Mouse (Mus musculus): Measurements from ENCODE around the gene Mxi1.

Gene Mxi1

GRCm38 (mm10) chr19:53371666-53372065, 61.3 kb downstream of the Mxi1 start, which contains the start of gene Gm10197:
Gm10197 (minus strand) TSS chr19:53371766.
- TF ChIP-seq CTCF (conservative IDR thresholded peaks at IDR 0.05; ENCODE audit: low read length), result no peak
- TF ChIP-seq NANOG (IDR thresholded peaks at IDR 0.05; ENCODE audit: borderline replicate concordance, low read length), result no peak
- Histone ChIP-seq H3K4me1 (replicated peaks; ENCODE audit: low read depth, low read length) (peaks cover 50% of the 10 kb centered on the region), H3K9me3 (ENCODE audit: low read length) (no peaks in the 10 kb centered on the region), H3K4me3 (replicated peaks; ENCODE audit: low read length) (no peak within 1 kb of the TSS), H3K36me3 (ENCODE audit: insufficient read depth, low read length) (peaks cover 54% of the 10 kb centered on the region), H3K27me3 (ENCODE audit: insufficient read depth, low read length) (no peaks in the 10 kb centered on the region)

GRCm38 (mm10) chr19:53373570-53373969, 63.3 kb downstream of the Mxi1 start:
- TF ChIP-seq POU5F1 (IDR thresholded peaks at IDR 0.05; ENCODE audit: borderline replicate concordance, low read length) (no peak), CTCF (conservative IDR thresholded peaks at IDR 0.05; ENCODE audit: low read length) (no peak)
- H3K9me3 ChIP-seq (ENCODE audit: low read length), result no peaks in the 10 kb centered on the region
- no peak overlapping the region for H3K4me3 ChIP-seq (replicated peaks; ENCODE audit: low read length)
- no peaks in the 10 kb centered on the region for H3K27me3 ChIP-seq (ENCODE audit: insufficient read depth, low read length)
- H3K36me3 ChIP-seq (ENCODE audit: insufficient read depth, low read length), result peaks cover 71% of the 10 kb centered on the region
- H3K4me1 ChIP-seq (replicated peaks; ENCODE audit: low read depth, low read length), result peaks cover 51% of the 10 kb centered on the region

GRCm38 (mm10) chr19:53375299-53375698, 65.0 kb downstream of the Mxi1 start:
- no peaks in the 10 kb centered on the region for H3K27me3 ChIP-seq (ENCODE audit: insufficient read depth, low read length)
- no peaks in the 10 kb centered on the region for H3K9me3 ChIP-seq (ENCODE audit: low read length)

GRCm38 (mm10) chr19:53375816-53376215, 65.5 kb downstream of the Mxi1 start:
- peaks cover 34% of the 10 kb centered on the region for H3K4me1 ChIP-seq (replicated peaks; ENCODE audit: low read depth, low read length)
- TF ChIP-seq POU5F1 (IDR thresholded peaks at IDR 0.05; ENCODE audit: borderline replicate concordance, low read length) (no peak), NANOG (IDR thresholded peaks at IDR 0.05; ENCODE audit: borderline replicate concordance, low read length) (no peak), CTCF (conservative IDR thresholded peaks at IDR 0.05; ENCODE audit: low read length) (no peak)
- H3K36me3 ChIP-seq (ENCODE audit: insufficient read depth, low read length), result peaks cover 93% of the 10 kb centered on the region
- H3K27me3 ChIP-seq (ENCODE audit: insufficient read depth, low read length), result no peaks in the 10 kb centered on the region
- no peaks in the 10 kb centered on the region for H3K9me3 ChIP-seq (ENCODE audit: low read length)
- H3K4me3 ChIP-seq (replicated peaks; ENCODE audit: low read length), result no peak overlapping the region

More at GRCm38 (mm10) chr19:53375299-53375698, 65.0 kb downstream of the Mxi1 start:
- Histone ChIP-seq H3K4me3 (replicated peaks; ENCODE audit: low read length) (no peak overlapping the region), H3K36me3 (ENCODE audit: insufficient read depth, low read length) (peaks cover 88% of the 10 kb centered on the region), H3K4me1 (replicated peaks; ENCODE audit: low read depth, low read length) (peaks cover 39% of the 10 kb centered on the region)
- TF ChIP-seq POU5F1 (IDR thresholded peaks at IDR 0.05; ENCODE audit: borderline replicate concordance, low read length) (no peak), CTCF (conservative IDR thresholded peaks at IDR 0.05; ENCODE audit: low read length) (no peak), NANOG (IDR thresholded peaks at IDR 0.05; ENCODE audit: borderline replicate concordance, low read length) (no peak)

- H3K27me3 ChIP-seq (ENCODE audit: insufficient read depth, low read length), result no peaks in the 10 kb centered on the region
- no peak overlapping the region for H3K4me3 ChIP-seq (replicated peaks; ENCODE audit: low read length)
- no peak for TF ChIP-seq POU5F1 (IDR thresholded peaks at IDR 0.05; ENCODE audit: borderline replicate concordance, low read length)
- no peak for TF ChIP-seq NANOG (IDR thresholded peaks at IDR 0.05; ENCODE audit: borderline replicate concordance, low read length)
- TF ChIP-seq CTCF (conservative IDR thresholded peaks at IDR 0.05; ENCODE audit: low read length), result no peak
- H3K4me1 ChIP-seq (replicated peaks; ENCODE audit: low read depth, low read length), result peaks cover 19% of the 10 kb centered on the region
- H3K36me3 ChIP-seq (ENCODE audit: insufficient read depth, low read length), result peaks cover 95% of the 10 kb centered on the region
- no peaks in the 10 kb centered on the region for H3K9me3 ChIP-seq (ENCODE audit: low read length)
Measured at GRCm38 (mm10) chr19:53377652-53378051, 67.3 kb downstream of the Mxi1 start.

- peaks cover 97% of the 10 kb centered on the region for H3K36me3 ChIP-seq (ENCODE audit: insufficient read depth, low read length)
- H3K27me3 ChIP-seq (ENCODE audit: insufficient read depth, low read length), result no peaks in the 10 kb centered on the region
- no peak overlapping the region for H3K4me3 ChIP-seq (replicated peaks; ENCODE audit: low read length)
- TF ChIP-seq POU5F1 (IDR thresholded peaks at IDR 0.05; ENCODE audit: borderline replicate concordance, low read length) (no peak), CTCF (conservative IDR thresholded peaks at IDR 0.05; ENCODE audit: low read length) (no peak), NANOG (IDR thresholded peaks at IDR 0.05; ENCODE audit: borderline replicate concordance, low read length) (no peak)
- H3K9me3 ChIP-seq (ENCODE audit: low read length), result no peaks in the 10 kb centered on the region
- H3K4me1 ChIP-seq (replicated peaks; ENCODE audit: low read depth, low read length), result peaks cover 15% of the 10 kb centered on the region
Measured at GRCm38 (mm10) chr19:53378421-53378820, 68.1 kb downstream of the Mxi1 start.

GRCm38 (mm10) chr19:53383336-53383735, 73.0 kb downstream of the Mxi1 start:
- no peak overlapping the region for H3K4me3 ChIP-seq (replicated peaks; ENCODE audit: low read length)
- no peaks in the 10 kb centered on the region for H3K27me3 ChIP-seq (ENCODE audit: insufficient read depth, low read length)
- no peaks in the 10 kb centered on the region for H3K9me3 ChIP-seq (ENCODE audit: low read length)
- H3K4me1 ChIP-seq (replicated peaks; ENCODE audit: low read depth, low read length), result peaks cover 55% of the 10 kb centered on the region
- TF ChIP-seq NANOG (IDR thresholded peaks at IDR 0.05; ENCODE audit: borderline replicate concordance, low read length) (no peak), POU5F1 (IDR thresholded peaks at IDR 0.05; ENCODE audit: borderline replicate concordance, low read length) (no peak), CTCF (conservative IDR thresholded peaks at IDR 0.05; ENCODE audit: low read length) (no peak)
- peaks cover 99% of the 10 kb centered on the region for H3K36me3 ChIP-seq (ENCODE audit: insufficient read depth, low read length)

- peaks cover 77% of the 10 kb centered on the region for H3K4me1 ChIP-seq (replicated peaks; ENCODE audit: low read depth, low read length)
- TF ChIP-seq NANOG (IDR thresholded peaks at IDR 0.05; ENCODE audit: borderline replicate concordance, low read length) (no peak), POU5F1 (IDR thresholded peaks at IDR 0.05; ENCODE audit: borderline replicate concordance, low read length) (no peak), CTCF (conservative IDR thresholded peaks at IDR 0.05; ENCODE audit: low read length) (no peak)
- no peaks in the 10 kb centered on the region for H3K9me3 ChIP-seq (ENCODE audit: low read length)
- H3K36me3 ChIP-seq (ENCODE audit: insufficient read depth, low read length), result peaks cover 48% of the 10 kb centered on the region
- peak overlapping the region; percentile 99 for H3K4me3 ChIP-seq (replicated peaks; ENCODE audit: low read length)
- H3K27me3 ChIP-seq (ENCODE audit: insufficient read depth, low read length), result no peaks in the 10 kb centered on the region
Measured at GRCm38 (mm10) chr19:53389417-53389816, 79.1 kb downstream of the Mxi1 start.

GRCm38 (mm10) chr19:53389851-53390431, 79.6 kb downstream of the Mxi1 start:
- Histone ChIP-seq H3K9me3 (ENCODE audit: low read length) (no peaks in the 10 kb centered on the region), H3K4me1 (replicated peaks; ENCODE audit: low read depth, low read length) (peaks cover 76% of the 10 kb centered on the region), H3K27me3 (ENCODE audit: insufficient read depth, low read length) (no peaks in the 10 kb centered on the region), H3K4me3 (replicated peaks; ENCODE audit: low read length) (peak overlapping the region; percentile 99), H3K36me3 (ENCODE audit: insufficient read depth, low read length) (peaks cover 43% of the 10 kb centered on the region)
- TF ChIP-seq POU5F1 (IDR thresholded peaks at IDR 0.05; ENCODE audit: borderline replicate concordance, low read length), result no peak
- no peak for TF ChIP-seq CTCF (conservative IDR thresholded peaks at IDR 0.05; ENCODE audit: low read length)
- no peak for TF ChIP-seq NANOG (IDR thresholded peaks at IDR 0.05; ENCODE audit: borderline replicate concordance, low read length)
